Comparison of ENCODE assay signal across 8 mouse cellular contexts in the genomic region with DNA sequence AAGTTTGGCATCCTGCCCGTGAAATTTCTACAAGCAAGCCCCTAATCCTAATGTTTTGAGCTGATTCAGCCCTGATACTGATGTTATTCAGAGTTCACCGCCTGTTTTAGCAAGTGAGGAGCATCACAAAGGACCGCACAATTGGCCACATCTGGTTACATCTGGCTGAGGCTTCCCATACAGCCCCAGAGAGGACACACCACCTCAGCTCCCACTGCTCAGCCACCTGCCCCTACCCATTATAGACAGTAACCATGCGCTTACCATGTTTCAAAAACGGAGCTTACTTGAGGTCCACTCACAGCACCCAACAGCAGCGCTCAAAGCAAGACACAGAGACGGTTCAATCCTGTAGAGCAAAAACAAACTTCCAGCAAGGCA. TPM values are rescaled to one million over a fixed set of nuclear protein-coding genes. Genes with fewer than 3 reads are reported as not detected.
DNase-seq lines count a peak whose midpoint lies in the region; ATAC-seq and TF ChIP-seq lines count a peak whose summit lies in the region.
"Not testable (repeated sequence)": the region's sequence is repeated elsewhere in the genome, so short reads cannot be mapped to it uniquely, and the experiment has no call there.

No protein-coding gene starts in this region.

- not testable (repeated sequence) for H3K4me1 ChIP-seq in G1E (ENCODE audit: insufficient read depth, low read depth, low read length); embryonic facial prominence, embryonic 12.5 days; hindbrain, embryonic 14.5 days (replicated peaks; ENCODE audit: control insufficient read depth, insufficient read depth, low read length); liver, embryonic 15.5 days (replicated peaks); midbrain, embryonic 14.5 days (ENCODE audit: control insufficient read depth, insufficient read depth, low read length); spleen, adult 2 months (ENCODE audit: control insufficient read depth, insufficient read depth, insufficient read length)

- peak overlapping the region; percentile 92 for H3K27ac ChIP-seq in embryonic facial prominence, embryonic 12.5 days
- H3K27ac ChIP-seq in gastrocnemius, adult 2 months: peak overlapping the region; percentile 88
- H3K27ac ChIP-seq in hindbrain, embryonic 14.5 days: peak overlapping the region; percentile 93
- not testable (repeated sequence) for H3K27ac ChIP-seq in layer of hippocampus, adult 2 months
- peak overlapping the region; percentile 90 for H3K27ac ChIP-seq in liver, embryonic 15.5 days (replicated peaks)
- H3K27ac ChIP-seq in midbrain, embryonic 14.5 days (replicated peaks; ENCODE audit: low read depth, low read length): peak overlapping the region; percentile 80
- peak overlapping the region; percentile 72; the same call in 1 of the 2 replicates for H3K27ac ChIP-seq in spleen, adult 2 months (ENCODE audit: insufficient read depth, low read length)

- intact Hi-C loops in gastrocnemius, adult 2 months (cut with DNase I): loop anchor here (5.0 kb wide), 1 partner anchor 115 kb away; no protein-coding TSS in a partner anchor

- H3K9ac ChIP-seq in embryonic facial prominence, embryonic 12.5 days: peak overlapping the region; percentile 52
- peak overlapping the region; percentile 74 for H3K9ac ChIP-seq in hindbrain, embryonic 14.5 days
- peak overlapping the region; percentile 59 for H3K9ac ChIP-seq in liver, embryonic 15.5 days
- H3K9ac ChIP-seq in midbrain, embryonic 14.5 days (replicated peaks; ENCODE audit: low read length): peak overlapping the region; percentile 60

- H3K4me2 ChIP-seq in embryonic facial prominence, embryonic 12.5 days (replicated peaks): peak overlapping the region; percentile 71
- peak overlapping the region; percentile 71 for H3K4me2 ChIP-seq in hindbrain, embryonic 14.5 days (replicated peaks)
- H3K4me2 ChIP-seq in liver, embryonic 15.5 days: peak overlapping the region; percentile 89
- peak overlapping the region; percentile 77 for H3K4me2 ChIP-seq in midbrain, embryonic 14.5 days (ENCODE audit: low read length)

- not testable (repeated sequence) for H3K9me3 ChIP-seq in G1E (replicated peaks); embryonic facial prominence, embryonic 12.5 days; hindbrain, embryonic 14.5 days (ENCODE audit: control insufficient read depth, low read length); liver, embryonic 15.5 days (replicated peaks); midbrain, embryonic 14.5 days (ENCODE audit: control insufficient read depth, low read length)

- not testable (repeated sequence) for H3K36me3 ChIP-seq in G1E (replicated peaks); embryonic facial prominence, embryonic 12.5 days; hindbrain, embryonic 14.5 days (replicated peaks; ENCODE audit: control insufficient read depth, insufficient read depth); liver, embryonic 15.5 days (replicated peaks); midbrain, embryonic 14.5 days (ENCODE audit: control insufficient read depth, insufficient read depth, low read length); spleen, adult 2 months (ENCODE audit: control insufficient read depth, insufficient read depth, low read length)

- not testable (repeated sequence) for TF ChIP-seq POLR2A in spleen, adult 2 months (IDR thresholded peaks at IDR 0.05; ENCODE audit: low read depth, low read length)

- DNase-seq in G1E (ENCODE audit: low spot score); gastrocnemius, adult 2 months; hindbrain, embryonic 14.5 days (ENCODE audit: low spot score); layer of hippocampus, adult 2 months (ENCODE audit: low spot score in 2 of 2); midbrain, embryonic 14.5 days; spleen, adult 2 months (ENCODE audit: low read depth in 1 of 2, low spot score in 2 of 2): not testable (repeated sequence)

- ATAC-seq in G1E (ENCODE audit: extremely low read depth, insufficient number of reproducible peaks, low FRiP score, poor library complexity, severe bottlenecking); embryonic facial prominence, embryonic 12.5 days (ENCODE audit: insufficient number of reproducible peaks, insufficient read depth, low FRiP score, low TSS enrichment); hindbrain, embryonic 14.5 days (ENCODE audit: low FRiP score); midbrain, embryonic 14.5 days (ENCODE audit: low FRiP score, low TSS enrichment): not testable (repeated sequence)
- peak; percentile 45; the same call in 1 of the 2 replicates for ATAC-seq in liver, embryonic 15.5 days (ENCODE audit: insufficient read depth)

- not testable (repeated sequence) for H3K27me3 ChIP-seq in G1E (ENCODE audit: insufficient read depth, low read length); embryonic facial prominence, embryonic 12.5 days; hindbrain, embryonic 14.5 days (ENCODE audit: control insufficient read depth, insufficient read depth, low read length); liver, embryonic 15.5 days; midbrain, embryonic 14.5 days (ENCODE audit: control insufficient read depth, insufficient read depth, low read length); spleen, adult 2 months (ENCODE audit: control insufficient read depth, insufficient read depth, low read length)

- TF ChIP-seq CTCF in G1E (IDR thresholded peaks at IDR 0.05; ENCODE audit: low read depth, low read length); gastrocnemius, adult 2 months (IDR thresholded peaks at IDR 0.05); layer of hippocampus, adult 2 months (conservative IDR thresholded peaks at IDR 0.05); spleen, adult 2 months (IDR thresholded peaks at IDR 0.05; ENCODE audit: extremely low read depth, insufficient read depth, insufficient read length, insufficient replicate concordance): not testable (repeated sequence)

- peak overlapping the region; percentile 76 for H3K4me3 ChIP-seq in G1E (ENCODE audit: low read depth, low read length)
- peak overlapping the region; percentile 55 for H3K4me3 ChIP-seq in embryonic facial prominence, embryonic 12.5 days
- H3K4me3 ChIP-seq in gastrocnemius, adult 2 months: peak overlapping the region; percentile 81
- H3K4me3 ChIP-seq in hindbrain, embryonic 14.5 days (replicated peaks; ENCODE audit: low read length): peak overlapping the region; percentile 55
- peak overlapping the region; percentile 63 for H3K4me3 ChIP-seq in layer of hippocampus, adult 2 months
- H3K4me3 ChIP-seq in liver, embryonic 15.5 days (replicated peaks): peak overlapping the region; percentile 68
- H3K4me3 ChIP-seq in midbrain, embryonic 14.5 days (replicated peaks; ENCODE audit: low read depth, low read length): peak overlapping the region; percentile 59
- peak overlapping the region; percentile 92 for H3K4me3 ChIP-seq in spleen, adult 2 months (ENCODE audit: extremely low read depth, insufficient read depth, insufficient read length)

- 3% methylated on average over 7 of the region's 7 CpGs for WGBS in embryonic facial prominence, embryonic 12.5 days
- 7% methylated on average over 7 of the region's 7 CpGs for WGBS in hindbrain, embryonic 14.5 days
- WGBS in liver, embryonic 15.5 days (ENCODE audit: insufficient replicate concordance): 4% methylated on average over 7 of the region's 7 CpGs
- 4% methylated on average over 7 of the region's 7 CpGs for WGBS in midbrain, embryonic 14.5 days
- WGBS in spleen, adult 2 months: 4% methylated on average over 7 of the region's 7 CpGs

RNA-seq across cellular contexts. Expression of a gene that starts 31.5 kb away (rescaled TPM):
- total RNA-seq in G1E (2014; fragmentation: Nextera tagmentation) (16.8 and 22.9 TPM in 2 replicates), G1E (2017) (15.2 and 17.4 TPM in 2 replicates)
- polyA plus RNA-seq in G1E (2012): 0.42 and 0.48 TPM in 2 replicates
- polyA plus RNA-seq in embryonic facial prominence, embryonic 12.5 days (2016; fragmentation: Nextera tagmentation; extraction: Ambion mirVana): 22.4 and 22.9 TPM in 2 replicates
- total RNA-seq in gastrocnemius, adult 2 months (2021): 1 to 10 TPM; 6.7 to 7.5 TPM
- polyA plus RNA-seq in hindbrain, embryonic 14.5 days (2014; fragmentation: Nextera tagmentation; extraction: Ambion mirVana): 15.6 and 17.0 TPM in 2 replicates
- 1 to 10 TPM; 6.7 to 7.2 TPM for total RNA-seq in layer of hippocampus, adult 2 months (2021)
- polyA plus RNA-seq in liver, embryonic 15.5 days (2015; fragmentation: Nextera tagmentation; extraction: Ambion mirVana): 7.3 and 8.2 TPM in 2 replicates
- 14.3 and 15.2 TPM in 2 replicates for polyA plus RNA-seq in midbrain, embryonic 14.5 days (2014; fragmentation: Nextera tagmentation; extraction: Ambion mirVana)
- polyA plus RNA-seq in spleen, adult 2 months (2012; rRNA removed): 0.40 and 0.55 TPM in 2 replicates
